Mouse (Mus musculus) hindbrain, embryonic 10.5 days (tissue): ENCODE results near the gene Ttc30a2. TPM values are rescaled to one million over a fixed set of nuclear protein-coding genes. Genes with fewer than 3 reads are reported as not detected.

Experiments
- DNase-seq: peaks from one replicate; pipeline ENCODE4 v3.0.0-alpha.2; 2017; ENCODE audit warnings: low spot score
- H3K27ac ChIP-seq: fragments of 300-500 bp; sonication (generic); 2 replicates; pipeline ENCODE4 v1.5.1; 2016; ENCODE audit warnings: mild to moderate bottlenecking, moderate library complexity
- H3K27me3 ChIP-seq: fragments of 300-500 bp; sonication (generic); 2 replicates; pipeline ENCODE4 v1.6.1; 2016; ENCODE audit warnings: mild to moderate bottlenecking; ENCODE audit not compliant: poor library complexity, insufficient read depth, severe bottlenecking
- H3K36me3 ChIP-seq: fragments of 300-500 bp; sonication (generic); 2 replicates; pipeline ENCODE4 v1.6.1; 2016; ENCODE audit warnings: mild to moderate bottlenecking, moderate library complexity
- H3K4me1 ChIP-seq: fragments of 300-500 bp; sonication (generic); replicated peaks from 2 replicates; pipeline ENCODE4 v1.6.1; 2016; ENCODE audit warnings: mild to moderate bottlenecking
- H3K4me3 ChIP-seq: fragments of 300-500 bp; sonication (generic); 2 replicates; pipeline ENCODE4 v1.5.1; 2016; ENCODE audit warnings: mild to moderate bottlenecking, moderate library complexity
- H3K9me3 ChIP-seq: fragments of 300-500 bp; sonication (generic); 2 replicates; pipeline ENCODE4 v1.6.1; 2016; ENCODE audit warnings: mild to moderate bottlenecking, moderate library complexity
- WGBS: fragments of 180-500 bp; shearing (Covaris S2); methylation state at CpG from one replicate; pipeline ENCODE4 v1.1.7; 2016; 5-methylcytosine and 5-hydroxymethylcytosine counted together
- polyA plus RNA-seq: library from polyadenylated mRNA; unstranded; fragments of >200 nt; fragmentation: Nextera tagmentation; extraction: Ambion mirVana; gene quantifications from 2 replicates; pipeline ENCODE4 v1.2.1, GENCODE M21; 2016

Ttc30a2 gene
- polyA plus RNA-seq, 1 experiment from 2014 or later: 0.72 TPM

DNA sequence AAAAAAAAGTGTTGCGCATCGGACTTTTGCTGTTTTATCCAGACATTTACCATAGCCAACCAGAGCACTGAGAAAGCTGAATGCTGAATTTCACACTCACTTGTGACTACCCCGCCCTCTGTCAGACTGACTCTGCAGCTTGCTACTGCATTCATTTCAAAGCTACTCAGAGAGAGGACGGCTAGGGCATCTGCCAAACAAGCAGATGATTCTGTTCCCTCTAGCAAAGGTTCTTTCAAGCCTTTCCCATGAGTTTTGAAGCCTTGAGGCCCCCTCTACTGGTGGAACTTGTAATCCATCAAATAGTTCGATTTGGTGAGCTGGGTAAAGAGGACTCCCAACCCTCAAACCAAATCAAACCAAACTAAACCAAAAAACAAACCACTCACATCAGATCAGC is 13.0 kb downstream of the Ttc30a2 start:
- peaks cover 29% of the 10 kb centered on the region for H3K4me1 ChIP-seq
- peak overlapping the region; percentile 32 for H3K4me3 ChIP-seq
- 29% methylated on average over 5 of the region's 5 CpGs for WGBS
- DNase-seq: peak; percentile 56
- no peaks in the 10 kb centered on the region for H3K9me3 ChIP-seq
- peak overlapping the region; percentile 17; the same call in 1 of the 2 replicates for H3K27ac ChIP-seq
- H3K36me3 ChIP-seq: no peaks in the 10 kb centered on the region
- H3K27me3 ChIP-seq: no peaks in the 10 kb centered on the region

DNA sequence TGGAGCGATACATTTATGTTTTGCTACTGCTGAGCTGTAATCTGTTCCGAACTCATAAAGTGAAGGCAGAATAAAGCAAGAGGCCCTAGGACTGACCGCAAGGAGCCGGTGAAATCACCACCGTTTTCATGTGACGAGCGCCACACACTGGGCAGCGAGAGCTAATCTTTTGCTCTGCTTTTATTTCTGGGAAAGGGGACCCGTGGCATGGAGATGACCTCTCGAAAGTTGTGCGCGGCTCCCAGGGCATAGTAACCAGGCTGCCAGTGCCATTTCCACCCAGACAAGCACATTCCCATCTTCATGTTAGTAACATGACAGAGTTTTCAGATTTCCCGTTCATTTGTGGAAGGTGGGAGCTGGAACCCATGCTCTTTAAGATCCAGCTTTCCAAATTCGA is 13.5 kb downstream of the Ttc30a2 start:
- WGBS: 18% methylated on average over 14 of the region's 14 CpGs
- no peaks in the 10 kb centered on the region for H3K36me3 ChIP-seq
- no peaks in the 10 kb centered on the region for H3K9me3 ChIP-seq
- H3K4me1 ChIP-seq: peaks cover 33% of the 10 kb centered on the region
- H3K27me3 ChIP-seq: peaks cover under 1% of the 10 kb centered on the region; the same call in 1 of the 2 replicates
- peak overlapping the region; percentile 32 for H3K4me3 ChIP-seq
- DNase-seq: peak; percentile 70
- H3K27ac ChIP-seq: peak overlapping the region; percentile 17; the same call in 1 of the 2 replicates

DNA sequence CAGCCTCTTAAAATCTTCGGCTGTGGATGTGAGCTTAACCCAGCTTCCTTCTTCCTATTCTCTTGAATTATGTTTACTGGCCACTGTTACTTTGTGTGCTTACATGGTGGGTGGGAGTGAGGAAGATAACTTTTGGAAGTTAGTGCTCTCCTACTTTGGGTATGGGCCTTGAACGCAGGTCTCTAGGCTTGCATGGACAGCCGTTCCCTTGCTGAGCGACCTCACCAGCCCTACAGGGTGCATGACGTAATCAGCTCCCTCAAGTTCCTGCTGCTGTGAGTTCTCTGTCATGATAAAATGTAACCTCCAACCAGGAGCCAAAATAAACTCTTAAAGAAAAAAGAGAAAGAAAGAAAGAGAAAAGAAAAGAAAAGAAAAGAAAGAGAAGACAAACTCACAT is 13.9 kb downstream of the Ttc30a2 start:
- no peak for DNase-seq
- Histone ChIP-seq H3K27ac (no peak overlapping the region), H3K4me1 (peaks cover 38% of the 10 kb centered on the region), H3K27me3 (peaks cover 5% of the 10 kb centered on the region; the same call in 1 of the 2 replicates), H3K4me3 (no peak overlapping the region), H3K9me3 (no peaks in the 10 kb centered on the region), H3K36me3 (no peaks in the 10 kb centered on the region)
- 78% methylated on average over 5 of the region's 5 CpGs for WGBS

DNA sequence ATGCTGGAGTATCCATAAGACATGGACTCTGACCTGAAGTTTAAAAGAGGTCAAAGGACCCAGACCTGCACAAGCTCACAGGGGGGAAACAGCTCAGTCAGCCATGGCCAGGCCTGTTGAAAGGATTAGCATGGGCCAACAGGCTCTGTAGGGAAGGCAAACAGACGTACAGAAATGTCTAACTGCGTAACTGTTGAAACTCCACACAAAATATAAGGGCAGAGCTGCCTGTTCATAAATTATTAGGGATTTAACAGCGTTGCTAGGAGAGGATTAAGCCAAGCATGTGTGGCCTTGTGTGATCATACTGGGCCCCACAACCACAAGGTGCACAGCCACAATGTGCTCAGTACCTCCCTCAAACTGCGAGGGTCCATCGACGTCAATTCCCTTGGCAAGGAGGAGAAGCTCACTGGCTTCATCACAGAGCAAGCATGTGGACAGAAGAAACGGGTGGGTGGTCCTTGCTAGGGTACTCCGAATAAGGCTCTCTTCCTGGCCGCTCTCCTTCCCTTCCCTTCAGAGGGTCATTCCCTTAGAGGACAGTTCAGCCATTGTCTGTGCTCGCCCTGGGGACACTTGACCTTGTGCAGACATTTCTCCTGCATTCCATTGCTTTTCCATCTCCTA is 14.6 kb downstream of the Ttc30a2 start:
- Histone ChIP-seq H3K27ac (no peak overlapping the region), H3K9me3 (no peaks in the 10 kb centered on the region), H3K36me3 (no peaks in the 10 kb centered on the region), H3K4me1 (peaks cover 39% of the 10 kb centered on the region), H3K27me3 (peaks cover 8% of the 10 kb centered on the region; the same call in 1 of the 2 replicates), H3K4me3 (no peak overlapping the region)
- 67% methylated on average over 10 of the region's 10 CpGs for WGBS
- DNase-seq: no peak

DNA sequence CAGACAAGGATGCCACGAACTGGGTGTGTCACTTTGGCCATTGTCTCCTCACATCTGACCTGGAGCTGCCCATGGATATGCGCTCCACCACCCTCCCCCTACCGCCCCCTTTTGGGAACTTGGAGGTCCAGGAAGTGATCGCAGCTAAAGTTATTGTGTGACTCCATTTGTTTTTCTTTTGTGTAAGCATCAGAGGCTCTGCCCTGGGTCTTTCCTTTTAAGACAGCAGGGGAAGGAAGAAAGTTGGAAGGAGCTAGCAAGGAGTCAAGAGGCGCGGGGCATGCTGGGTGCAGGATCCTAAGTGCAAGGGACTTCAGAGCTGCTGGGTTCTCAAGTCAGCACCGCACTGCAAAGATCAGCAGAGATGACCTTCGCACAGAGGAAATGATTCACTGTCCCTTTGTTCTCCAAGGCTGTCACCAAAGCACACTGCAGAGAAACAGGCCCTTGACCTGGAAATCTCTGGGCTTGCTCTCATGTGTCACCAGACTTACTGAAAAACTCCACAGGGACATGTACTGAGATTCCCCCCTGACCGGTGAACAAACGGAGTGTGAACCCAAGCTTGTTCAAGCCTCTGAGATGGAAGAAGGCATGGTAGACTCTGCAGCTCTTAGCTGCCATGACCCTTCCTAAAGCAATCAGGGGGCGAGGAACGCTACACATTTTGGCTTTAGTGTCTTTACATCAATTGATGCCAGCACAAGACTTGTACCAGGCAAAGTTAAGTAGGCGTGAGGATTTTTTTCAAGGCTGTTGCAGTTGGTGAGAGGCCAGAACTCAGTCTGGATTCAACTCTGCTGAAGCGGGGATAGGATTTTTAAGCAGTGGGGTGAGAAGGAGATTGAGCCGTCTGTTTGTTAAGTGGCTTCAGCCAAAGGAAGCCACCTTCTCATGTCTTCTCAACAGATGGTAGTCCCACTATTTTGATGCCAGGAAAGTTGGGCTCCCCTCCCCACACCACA is 17.3 kb downstream of the Ttc30a2 start:
- Histone ChIP-seq H3K27me3 (peaks cover 8% of the 10 kb centered on the region; the same call in 1 of the 2 replicates), H3K27ac (peak overlapping the region; percentile 78), H3K4me3 (peak overlapping the region; percentile 34), H3K36me3 (no peaks in the 10 kb centered on the region), H3K4me1 (peaks cover 39% of the 10 kb centered on the region), H3K9me3 (no peaks in the 10 kb centered on the region)
- DNase-seq: peak; percentile 48
- 52% methylated on average over 15 of the region's 15 CpGs for WGBS

DNA sequence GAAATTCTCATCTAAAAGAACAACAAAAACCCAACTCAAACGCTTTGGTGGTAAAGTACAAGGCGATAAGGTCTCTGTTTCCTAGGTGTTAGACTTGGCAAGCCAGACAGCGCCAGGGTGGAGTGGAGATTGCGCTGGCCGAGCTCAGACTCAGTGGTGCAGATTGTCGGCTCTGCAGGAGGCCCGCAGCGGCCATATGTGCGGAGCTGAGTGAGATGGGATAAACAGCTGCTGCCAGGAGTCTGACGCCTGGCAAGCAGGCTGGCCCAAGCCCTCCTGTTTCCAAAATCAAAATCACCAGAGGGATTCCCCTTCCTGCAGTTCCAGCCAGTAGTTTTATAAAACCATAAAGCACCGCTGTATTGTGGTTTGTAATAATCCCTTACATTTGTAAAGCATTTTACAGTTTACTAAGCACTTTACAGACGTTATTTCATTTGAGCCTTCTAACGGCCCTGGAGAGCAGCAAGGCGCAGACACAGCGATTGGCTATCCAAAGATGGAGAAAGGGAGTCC is 18.1 kb downstream of the Ttc30a2 start:
- Histone ChIP-seq H3K9me3 (no peaks in the 10 kb centered on the region), H3K27me3 (peaks cover 8% of the 10 kb centered on the region; the same call in 1 of the 2 replicates), H3K4me1 (peaks cover 37% of the 10 kb centered on the region), H3K36me3 (no peaks in the 10 kb centered on the region), H3K27ac (peak overlapping the region; percentile 78), H3K4me3 (peak overlapping the region; percentile 34)
- WGBS: 10% methylated on average over 15 of the region's 15 CpGs
- peak; percentile 49 for DNase-seq

DNA sequence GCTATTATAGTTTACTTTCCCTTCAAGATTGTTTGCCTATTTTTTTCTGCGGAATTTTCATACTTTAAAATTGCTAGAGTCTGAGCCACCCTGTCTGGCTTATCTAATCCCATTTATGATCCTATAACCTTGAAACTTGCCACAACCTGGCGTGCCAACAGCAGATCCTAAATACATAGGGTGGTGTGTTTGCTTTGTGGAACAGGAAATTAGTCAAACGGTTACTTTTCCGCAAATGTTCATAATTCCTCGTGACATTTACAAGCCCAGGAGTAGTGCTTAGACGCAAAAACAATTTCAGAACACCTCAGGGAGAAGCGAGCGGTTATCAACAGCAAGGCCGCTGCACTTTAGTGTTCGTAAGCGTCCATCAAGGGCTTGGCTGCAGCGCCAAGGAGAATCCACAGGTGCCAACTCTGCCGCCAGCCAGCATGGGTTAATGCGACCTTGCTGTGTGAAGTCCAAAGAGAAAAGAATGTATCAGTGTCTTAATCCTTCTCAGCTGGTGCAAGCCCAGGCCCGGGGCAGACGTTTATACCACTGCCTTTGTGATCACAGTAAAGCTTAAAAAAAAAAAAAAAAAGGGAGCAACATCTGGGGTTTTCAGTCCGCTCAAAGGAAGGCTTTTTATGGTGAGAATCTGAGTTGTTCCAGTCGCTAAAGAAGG is 18.7 kb downstream of the Ttc30a2 start:
- peak overlapping the region; percentile 78; the same call in 1 of the 2 replicates for H3K27ac ChIP-seq
- H3K4me1 ChIP-seq: peaks cover 31% of the 10 kb centered on the region
- H3K27me3 ChIP-seq: peaks cover 8% of the 10 kb centered on the region; the same call in 1 of the 2 replicates
- H3K9me3 ChIP-seq: no peaks in the 10 kb centered on the region
- H3K36me3 ChIP-seq: no peaks in the 10 kb centered on the region
- DNase-seq: peak; percentile 29
- 40% methylated on average over 18 of the region's 18 CpGs for WGBS
- H3K4me3 ChIP-seq: peak overlapping the region; percentile 34

DNA sequence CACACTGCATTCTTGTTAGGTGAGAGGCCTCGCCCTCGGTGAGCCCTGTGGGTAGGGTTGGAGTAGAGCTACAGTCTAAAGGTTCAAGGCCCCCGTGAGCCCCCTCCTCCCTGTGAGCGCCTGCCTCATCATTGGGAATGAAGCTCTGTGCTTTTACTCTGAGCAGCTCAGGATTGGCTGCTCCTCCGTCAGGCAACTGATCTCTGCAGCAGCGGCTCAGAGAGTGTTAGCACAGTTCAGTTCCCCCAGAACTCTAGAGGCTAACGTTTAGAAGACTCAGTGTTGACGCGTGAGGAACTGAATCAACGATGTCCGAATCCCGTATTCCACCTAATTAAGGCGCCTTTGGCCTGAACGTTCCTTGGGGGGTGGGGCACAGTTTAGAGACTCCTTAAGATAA is 22.3 kb downstream of the Ttc30a2 start:
- peaks cover 17% of the 10 kb centered on the region for H3K4me1 ChIP-seq
- WGBS: 55% methylated on average over 14 of the region's 14 CpGs
- no peak overlapping the region for H3K4me3 ChIP-seq
- no peaks in the 10 kb centered on the region for H3K36me3 ChIP-seq
- H3K27ac ChIP-seq: no peak overlapping the region
- no peaks in the 10 kb centered on the region for H3K9me3 ChIP-seq
- no peak for DNase-seq
- peaks cover 8% of the 10 kb centered on the region; the same call in 1 of the 2 replicates for H3K27me3 ChIP-seq

DNA sequence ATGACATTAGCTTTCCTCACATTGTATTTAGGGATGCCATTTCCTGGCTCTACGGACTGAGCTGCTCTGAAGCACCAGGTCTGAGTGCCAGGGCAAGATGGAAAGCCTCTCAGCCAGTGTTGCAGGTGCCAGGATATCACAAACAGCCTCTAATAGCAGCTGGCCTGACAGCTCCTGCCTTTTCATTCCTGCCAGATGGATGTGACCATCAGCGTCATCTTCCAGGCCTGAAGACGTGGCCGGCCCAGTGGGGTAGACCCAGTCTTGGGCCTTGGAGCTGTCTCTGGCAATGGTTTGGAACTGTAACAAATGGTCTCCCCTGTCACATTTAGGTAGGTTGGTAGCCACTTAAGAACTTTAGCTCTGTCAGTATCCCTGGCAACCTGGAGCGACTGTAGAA is 24.6 kb downstream of the Ttc30a2 start:
- Histone ChIP-seq H3K27me3 (no peaks in the 10 kb centered on the region), H3K36me3 (no peaks in the 10 kb centered on the region), H3K4me3 (no peak overlapping the region), H3K4me1 (no peaks in the 10 kb centered on the region), H3K9me3 (no peaks in the 10 kb centered on the region), H3K27ac (no peak overlapping the region)
- WGBS: 93% methylated on average over 5 of the region's 5 CpGs
- DNase-seq: no peak

DNA sequence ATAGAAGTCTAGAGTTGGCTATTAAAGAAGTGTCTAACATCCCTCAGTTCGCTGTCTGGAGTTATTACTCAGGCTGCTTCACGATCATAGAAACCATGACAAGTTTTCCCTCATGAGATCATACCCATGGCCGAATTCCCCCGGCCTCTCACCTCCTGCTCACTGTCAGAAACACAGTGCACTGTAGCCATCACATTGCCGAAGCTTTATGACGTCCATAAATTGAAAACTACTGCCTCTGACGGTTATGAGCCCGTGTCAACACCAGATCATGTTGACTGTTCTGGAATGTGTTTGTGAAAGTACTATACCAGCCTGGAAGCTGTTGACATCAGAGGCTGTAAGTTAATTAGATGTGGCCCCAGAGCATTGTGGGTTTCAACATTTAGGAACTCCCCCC is 27.3 kb downstream of the Ttc30a2 start:
- Histone ChIP-seq H3K27ac (no peak overlapping the region), H3K27me3 (no peaks in the 10 kb centered on the region), H3K4me1 (no peaks in the 10 kb centered on the region), H3K36me3 (no peaks in the 10 kb centered on the region), H3K4me3 (no peak overlapping the region), H3K9me3 (no peaks in the 10 kb centered on the region)
- 93% methylated on average over 8 of the region's 8 CpGs for WGBS
- no peak for DNase-seq

DNA sequence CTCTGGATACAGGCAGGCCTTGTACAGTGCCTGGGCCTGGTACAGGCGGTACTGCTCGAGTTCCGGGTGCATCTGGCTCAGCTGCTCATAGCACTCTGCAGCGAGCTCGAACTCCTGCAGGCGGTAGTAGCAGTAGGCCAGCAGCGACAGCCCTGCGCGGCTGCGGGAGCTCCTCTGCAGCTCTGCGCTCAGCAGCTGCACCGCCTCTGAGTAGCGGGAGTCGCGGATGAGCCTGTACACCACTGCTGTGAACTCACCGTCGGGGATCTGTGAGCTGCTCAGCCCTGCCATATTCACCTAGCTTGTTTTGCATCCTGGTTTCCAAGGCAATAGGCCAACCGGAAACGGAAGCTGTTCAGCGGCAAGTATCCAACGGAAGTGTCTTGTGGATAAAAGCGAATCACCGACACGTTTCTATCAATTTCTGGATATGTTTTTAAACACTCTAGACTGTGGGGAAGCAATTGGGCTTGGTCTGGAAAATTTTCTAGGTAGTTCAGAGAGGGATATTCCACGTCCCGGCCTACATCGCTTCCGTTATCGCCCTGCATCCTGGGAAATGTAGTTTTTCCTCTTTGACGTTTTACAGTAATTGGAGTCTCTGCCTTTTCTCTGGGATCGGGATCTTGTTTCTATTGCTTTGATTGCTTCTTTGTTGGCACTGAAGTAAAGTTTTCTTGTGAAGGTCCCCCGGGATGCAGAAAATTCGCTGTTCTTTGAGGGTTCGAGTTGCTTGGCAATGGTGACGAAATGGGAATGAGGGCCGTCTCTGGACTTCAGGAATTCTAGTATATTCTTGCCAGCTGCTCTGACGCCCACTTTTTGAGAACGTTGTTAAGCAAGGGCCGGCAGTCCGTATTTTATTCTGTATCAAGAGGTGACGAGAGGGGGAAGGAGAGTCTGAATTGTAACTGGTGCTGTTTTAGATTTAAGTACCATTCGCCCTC is 39.6 kb downstream of the Ttc30a2 start, which contains the start of gene Ttc30b:
Ttc30b (minus strand) TSS at position 469 of the 947 bp plus-strand sequence.
- no peaks in the 10 kb centered on the region for H3K27me3 ChIP-seq
- DNase-seq: peak; percentile 84
- peak within 1 kb of the TSS; percentile 91 for H3K27ac ChIP-seq
- H3K9me3 ChIP-seq: no peaks in the 10 kb centered on the region
- peak within 1 kb of the TSS; percentile 59 for H3K4me3 ChIP-seq
- WGBS: 4% methylated on average over 42 of the region's 42 CpGs
- H3K4me1 ChIP-seq: peaks cover 12% of the 10 kb centered on the region
- no peaks in the 10 kb centered on the region for H3K36me3 ChIP-seq
